Mouse (Mus musculus) CH12.LX (cell line): ENCODE results near the gene Kcnn4. TPM values are rescaled to one million over a fixed set of nuclear protein-coding genes. Genes with fewer than 3 reads are reported as not detected.
A peak's percentile ranks its signal among the peaks of the same experiment; 100 is the strongest.

Experiments used
- DNase-seq: peaks from one replicate; pipeline ENCODE4 v3.0.0-alpha.2; 2013; ENCODE audit errors: extremely low read depth
- H3K27ac ChIP-seq: 2 replicates; pipeline ENCODE4 v1.5.1; 2012; ENCODE audit warnings: low read depth, mild to moderate bottlenecking, control low read depth, moderate library complexity; ENCODE audit not compliant: insufficient read depth
- H3K27me3 ChIP-seq: replicated peaks from 2 replicates; pipeline ENCODE3; 2012; ENCODE audit warnings: inconsistent platforms
- H3K36me3 ChIP-seq, 2 experiments: replicated peaks in 1 of 2; 2 replicates each; pipeline versions ENCODE3 to v1.6.1; 2012; ENCODE audit warnings: inconsistent platforms in 1 of 2, low read length in 1 of 2, mild to moderate bottlenecking in 1 of 2, mixed read lengths in 1 of 2, moderate library complexity in 1 of 2; ENCODE audit not compliant: control insufficient read depth in 1 of 2, insufficient read depth in 1 of 2
- H3K4me1 ChIP-seq, 2 experiments: 2 replicates each; pipeline ENCODE4 v1.6.1; 2012; ENCODE audit warnings: inconsistent platforms in 1 of 2, moderate library complexity in 1 of 2; ENCODE audit not compliant: insufficient read depth in 2 of 2, control insufficient read depth in 1 of 2
- H3K4me2 ChIP-seq: 2 replicates; pipeline ENCODE4 v1.6.1; 2012; ENCODE audit warnings: low read depth, mild to moderate bottlenecking, control low read depth; ENCODE audit not compliant: poor library complexity, insufficient read depth, severe bottlenecking
- H3K4me3 ChIP-seq, 3 experiments: fragments of 150-350 bp in 1 of 3; sonication (generic) in 1 of 3; replicated peaks in 1 of 3; 2 replicates each; pipeline versions ENCODE3 to v1.5.1; 2011 to 2012; ENCODE audit warnings: low read depth in 2 of 3, low read length in 2 of 3, mild to moderate bottlenecking in 2 of 3, moderate library complexity in 2 of 3, control low read depth in 1 of 3, improper control_type of control experiment in 1 of 3, inconsistent platforms in 1 of 3, mixed read lengths in 1 of 3; ENCODE audit not compliant: poor library complexity in 1 of 3
- H3K79me2 ChIP-seq: replicated peaks from 2 replicates; pipeline ENCODE4 v1.6.1; 2012; ENCODE audit warnings: mild to moderate bottlenecking, moderate library complexity; ENCODE audit not compliant: control insufficient read depth, poor library complexity, insufficient read depth, severe bottlenecking; ENCODE audit errors: extremely low read depth
- H3K9ac ChIP-seq: 2 replicates; pipeline ENCODE4 v1.6.1; 2012; ENCODE audit warnings: low read depth, mild to moderate bottlenecking, control low read depth, moderate library complexity; ENCODE audit not compliant: insufficient read depth
- H3K9me3 ChIP-seq: replicated peaks from 2 replicates; pipeline ENCODE3; 2012; ENCODE audit warnings: low read length, inconsistent platforms, mixed read lengths
- BHLHE40 ChIP-seq: IDR thresholded peaks from 2 replicates; pipeline ENCODE4 v1.6.1; 2011; ENCODE audit warnings: mild to moderate bottlenecking, low read depth, low read length, improper control_type of control experiment
- CHD1 ChIP-seq: IDR thresholded peaks from 2 replicates; pipeline ENCODE4 v1.6.1; 2012; ENCODE audit warnings: low read depth, low read length, improper control_type of control experiment, inconsistent platforms
- CHD2 ChIP-seq: IDR thresholded peaks from 2 replicates; pipeline ENCODE4 v1.6.1; 2011; ENCODE audit warnings: low read length, improper control_type of control experiment
- E2F4 ChIP-seq: IDR thresholded peaks from 2 replicates; pipeline ENCODE4 v1.6.1; 2011; ENCODE audit warnings: low read depth, low read length, improper control_type of control experiment; ENCODE audit not compliant: insufficient replicate concordance
- EP300 ChIP-seq: IDR thresholded peaks from 2 replicates; pipeline ENCODE4 v1.6.1; 2011; ENCODE audit warnings: low read length, improper control_type of control experiment
- ETS1 ChIP-seq: conservative IDR thresholded peaks from 2 replicates; pipeline ENCODE4 v1.6.1; 2012; ENCODE audit warnings: low read depth, mild to moderate bottlenecking, inconsistent platforms, low read length, improper control_type of control experiment, moderate library complexity
- GABPA ChIP-seq: IDR thresholded peaks from 2 replicates; pipeline ENCODE4 v1.6.1; 2012; ENCODE audit warnings: low read depth, low read length, improper control_type of control experiment, inconsistent platforms; ENCODE audit not compliant: insufficient replicate concordance
- HCFC1 ChIP-seq: IDR thresholded peaks from 2 replicates; pipeline ENCODE4 v1.6.1; 2012; ENCODE audit warnings: low read depth, mild to moderate bottlenecking, inconsistent platforms, low read length, improper control_type of control experiment
- IRF4 ChIP-seq: IDR thresholded peaks from 2 replicates; pipeline ENCODE4 v1.6.1; 2014; ENCODE audit warnings: low read depth, mild to moderate bottlenecking, inconsistent platforms, low read length, improper control_type of control experiment
- MAZ ChIP-seq: IDR thresholded peaks from 2 replicates; pipeline ENCODE4 v1.6.1; 2012; ENCODE audit warnings: low read depth, mild to moderate bottlenecking, inconsistent platforms, low read length, improper control_type of control experiment, moderate library complexity
- MEF2A ChIP-seq: IDR thresholded peaks from 2 replicates; pipeline ENCODE4 v1.6.1; 2014; ENCODE audit warnings: low read depth, mild to moderate bottlenecking, inconsistent platforms, low read length, improper control_type of control experiment, borderline replicate concordance
- NELFE ChIP-seq: IDR thresholded peaks from 2 replicates; pipeline ENCODE4 v1.6.1; 2011; ENCODE audit warnings: low read depth, low read length, improper control_type of control experiment
- PAX5 ChIP-seq: IDR thresholded peaks from 2 replicates; pipeline ENCODE4 v1.6.1; 2012; ENCODE audit warnings: low read length, inconsistent platforms, mixed read lengths
- POLR2A ChIP-seq: IDR thresholded peaks from 2 replicates; pipeline ENCODE4 v1.6.1; 2011; ENCODE audit warnings: low read depth, mild to moderate bottlenecking, improper control_type of control experiment, low read length
- POLR2AphosphoS2 ChIP-seq: IDR thresholded peaks from 2 replicates; pipeline ENCODE4 v1.6.1; 2011; ENCODE audit warnings: low read depth, low read length, improper control_type of control experiment
- RCOR1 ChIP-seq: conservative IDR thresholded peaks from 2 replicates; pipeline ENCODE4 v1.6.1; 2012; ENCODE audit warnings: low read depth, mild to moderate bottlenecking, inconsistent platforms, low read length, improper control_type of control experiment
- TBP ChIP-seq: conservative IDR thresholded peaks from 2 replicates; pipeline ENCODE4 v1.6.1; 2011; ENCODE audit warnings: low read depth, low read length, improper control_type of control experiment
- ZC3H11A ChIP-seq: IDR thresholded peaks from 2 replicates; pipeline ENCODE4 v1.6.1; 2012; ENCODE audit warnings: low read depth, mild to moderate bottlenecking, inconsistent platforms, low read length, improper control_type of control experiment
- ZMIZ1 ChIP-seq: IDR thresholded peaks from 2 replicates; pipeline ENCODE4 v1.6.1; 2012; ENCODE audit warnings: low read depth, mild to moderate bottlenecking, inconsistent platforms, low read length, improper control_type of control experiment
- ZNF384 ChIP-seq: IDR thresholded peaks from 2 replicates; pipeline ENCODE4 v1.6.1; 2012; ENCODE audit warnings: low read depth, low read length, improper control_type of control experiment, inconsistent platforms
- dilution Hi-C: fragments of 300-500 bp; cut with MboI; formaldehyde crosslinking; loops from 2 replicates; pipeline ENCODE4 v1.14.3; 2020; ENCODE audit warnings: low sequenced_read_pairs; ENCODE audit not compliant: extremely low pct_unique_long_range_greater_than_20kb, extremely low pct_ligation_motif_present
- in situ Hi-C: fragments of 300-500 bp; cut with MboI; formaldehyde crosslinking; loops from 3 replicates; pipeline ENCODE4 v1.14.3; 2019; ENCODE audit warnings: low sequenced_read_pairs, low pct_ligation_motif_present, low pct_unique_long_range_greater_than_20kb, mixed read lengths
- polyA plus RNA-seq: library from polyadenylated mRNA; unstranded; fragments of >175 nt; gene quantifications from 2 replicates; pipeline ENCODE4 v1.2.1, GENCODE M21; 2012; ENCODE audit warnings: low read depth; ENCODE audit not compliant: insufficient read length
- total RNA-seq, 2 experiments: library from RNA; depleted of rRNA; stranded (reverse); fragments of 300-350 nt in 1 of 2; fragments of >200 nt in 1 of 2; gene quantifications; 2 replicates each; pipeline ENCODE4 v1.2.3; 2012 to 2014

Gene Kcnn4
- total and polyA plus RNA-seq, 3 experiments = 8.2 to 12.9 (median 10.5) TPM

DNA sequence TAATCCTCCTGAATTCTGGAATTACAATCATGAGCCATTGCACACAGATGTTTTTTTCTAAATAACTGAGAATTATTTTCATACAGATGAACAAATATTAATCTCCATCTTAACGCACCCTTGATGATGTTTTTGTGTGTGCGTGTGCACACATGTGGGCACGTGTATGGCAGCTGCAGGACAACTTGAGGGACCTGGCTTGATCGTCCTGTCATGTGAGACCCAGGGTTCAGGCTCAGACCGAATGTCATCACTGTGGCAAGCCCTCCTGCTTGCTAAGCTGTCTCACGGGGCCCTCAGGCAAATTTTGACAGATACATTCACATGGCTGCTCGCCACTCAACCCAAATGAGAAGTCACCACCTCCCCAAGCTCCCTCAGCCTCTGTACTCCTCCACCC lies 20.4 kb downstream of the Kcnn4 start:
- H3K36me3 ChIP-seq = peaks cover 0 to 2% of the 10 kb centered on the region in 2 experiments
- dilution Hi-C loops (no loop called here), in situ Hi-C loops (loop anchor here (25.0 kb wide), 1 partner anchor 428 kb away; the partner anchor contains the start of genes Vmn1r180 and Vmn1r181)
- H3K4me3 ChIP-seq = no peak overlapping the region
- H3K79me2 ChIP-seq = no peaks in the 10 kb centered on the region
- no peak overlapping the region for H3K9ac ChIP-seq
- no peaks in the 10 kb centered on the region for H3K27me3 ChIP-seq
- no peaks in the 10 kb centered on the region for H3K9me3 ChIP-seq
- TF ChIP-seq CHD1 (no peak), BHLHE40 (peak; percentile 79)
- TF ChIP-seq, all 38 proteins: peak for 1
- H3K4me2 ChIP-seq = no peak overlapping the region
- peaks cover 15 to 47% of the 10 kb centered on the region in 2 experiments for H3K4me1 ChIP-seq
- H3K27ac ChIP-seq = no peak overlapping the region
- peak; percentile 40 for DNase-seq

DNA sequence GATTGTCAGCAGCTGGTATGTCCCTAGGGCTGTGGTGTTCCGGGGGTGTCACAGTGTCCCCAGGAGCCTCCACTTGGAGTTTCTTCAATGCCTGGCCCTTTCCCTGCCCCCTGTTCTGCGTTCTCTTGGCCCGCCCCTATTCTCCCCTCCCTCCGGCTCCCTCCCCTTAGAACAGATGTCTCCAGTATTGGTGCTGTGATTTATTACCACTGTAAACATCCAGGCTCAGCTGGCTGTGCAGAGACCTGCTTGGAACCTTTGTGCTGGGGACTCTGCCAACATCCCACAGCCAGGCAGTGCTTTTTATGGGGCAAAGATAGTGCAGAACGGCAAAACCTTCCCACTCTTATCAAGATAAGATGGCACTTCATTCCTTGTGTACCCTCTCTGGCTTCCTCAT lies 21.0 kb downstream of the Kcnn4 start:
- dilution Hi-C loops = no loop called here
- no peak overlapping the region for H3K27ac ChIP-seq
- H3K36me3 ChIP-seq = peaks cover 0 to 1% of the 10 kb centered on the region in 2 experiments
- no peaks in the 10 kb centered on the region for H3K9me3 ChIP-seq
- no peaks in the 10 kb centered on the region for H3K27me3 ChIP-seq
- H3K4me1 ChIP-seq = peaks cover 15 to 50% of the 10 kb centered on the region in 2 experiments
- H3K9ac ChIP-seq = no peak overlapping the region
- in situ Hi-C loops = loop anchor here (25.0 kb wide), 1 partner anchor 429 kb away; the partner anchor contains the start of genes Vmn1r180 and Vmn1r181
- TF ChIP-seq ZNF384 (no peak), EP300 (no peak), HCFC1 (no peak), POLR2A (no peak), GABPA (no peak), CHD1 (no peak), RCOR1 (no peak), ZC3H11A (no peak)
- H3K79me2 ChIP-seq = no peaks in the 10 kb centered on the region
- H3K4me3 ChIP-seq = no peak overlapping the region
- no peak overlapping the region for H3K4me2 ChIP-seq
- DNase-seq = no peak

DNA sequence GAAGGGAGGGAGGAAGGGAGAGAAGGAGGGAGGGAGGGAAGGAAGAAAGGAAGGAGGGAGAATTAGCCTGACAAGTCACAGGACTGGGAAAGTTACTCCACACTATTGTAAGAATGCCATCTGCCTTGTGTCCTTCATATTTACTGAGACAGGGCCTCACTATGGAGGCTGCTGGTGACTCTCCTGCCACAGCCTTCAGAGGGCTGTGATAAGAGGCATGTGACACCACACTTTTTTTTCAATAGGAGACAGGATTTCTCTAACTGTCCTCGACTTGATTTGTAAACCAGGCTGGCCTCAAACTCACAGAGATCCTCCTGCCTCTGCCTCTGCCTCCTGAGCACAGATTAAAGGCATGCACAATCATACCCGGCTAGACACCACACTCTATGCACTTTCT lies 21.6 kb downstream of the Kcnn4 start:
- in situ Hi-C loops = loop anchor here (25.0 kb wide), 1 partner anchor 429 kb away; the partner anchor contains the start of genes Vmn1r180 and Vmn1r181
- peaks cover 15 to 47% of the 10 kb centered on the region in 2 experiments for H3K4me1 ChIP-seq
- H3K36me3 ChIP-seq = no peaks in the 10 kb centered on the region
- H3K4me2 ChIP-seq = no peak overlapping the region
- no peak overlapping the region for H3K9ac ChIP-seq
- H3K79me2 ChIP-seq = no peaks in the 10 kb centered on the region
- no peak overlapping the region for H3K27ac ChIP-seq
- dilution Hi-C loops = no loop called here
- H3K9me3 ChIP-seq = no peaks in the 10 kb centered on the region
- H3K4me3 ChIP-seq = no peak overlapping the region
- no peak for TF ChIP-seq GABPA
- no peak for TF ChIP-seq POLR2AphosphoS2
- no peak for TF ChIP-seq ZMIZ1
- TF ChIP-seq E2F4 = no peak
- no peak for TF ChIP-seq EP300
- TF ChIP-seq MAZ = no peak
- no peak for TF ChIP-seq ETS1
- no peak for TF ChIP-seq MEF2A
- TF ChIP-seq TBP = no peak
- no peak for TF ChIP-seq PAX5
- TF ChIP-seq NELFE = no peak
- TF ChIP-seq ZNF384 = no peak
- TF ChIP-seq IRF4 = no peak
- no peak for TF ChIP-seq CHD2
- TF ChIP-seq, all 38 proteins: peak for 0
- no peaks in the 10 kb centered on the region for H3K27me3 ChIP-seq
- no peak for DNase-seq
